Mouse (Mus musculus): ENCODE measurements around the gene Cgn. TPM values are rescaled to one million over a fixed set of nuclear protein-coding genes. Genes with fewer than 3 reads are reported as not detected.
"Not testable (repeated sequence)": the region's sequence is repeated elsewhere in the genome, so short reads cannot be mapped to it uniquely, and the experiment has no call there.

Cgn gene
- polyA plus RNA-seq, 1 experiment, result 6.8 TPM

GRCm38 (mm10) chr3:94783462-94783931 is 2.8 kb downstream of the Cgn start:
- H3K36me3 ChIP-seq (ENCODE audit: control insufficient read depth, insufficient read depth, low read length), result no peaks in the 10 kb centered on the region

GRCm38 (mm10) chr3:94782936-94783335 is 3.4 kb downstream of the Cgn start:
- no peak overlapping the region for H3K4me3 ChIP-seq (ENCODE audit: insufficient read depth, low read depth, low read length)
- H3K36me3 ChIP-seq (ENCODE audit: control insufficient read depth, insufficient read depth, low read length), result no peaks in the 10 kb centered on the region
- H3K27ac ChIP-seq (ENCODE audit: insufficient read depth, low read depth, low read length), result peak overlapping the region; percentile 48
- TF ChIP-seq POLR2A (IDR thresholded peaks at IDR 0.05; ENCODE audit: low read depth, low read length), result no peak
- TF ChIP-seq CTCF (conservative IDR thresholded peaks at IDR 0.05; ENCODE audit: insufficient read depth, insufficient read length, low read depth, low read length), result no peak
- peaks cover 13% of the 10 kb centered on the region; the same call in 1 of the 2 replicates for H3K4me1 ChIP-seq (ENCODE audit: control insufficient read depth, insufficient read depth, low read length)
- H3K27me3 ChIP-seq (replicated peaks; ENCODE audit: control insufficient read depth, insufficient read depth, low read length), result no peaks in the 10 kb centered on the region
- 29% methylated on average over 4 of the region's 4 CpGs for WGBS
- DNase-seq, result peak; percentile 32

More at GRCm38 (mm10) chr3:94783462-94783931, 2.8 kb downstream of the Cgn start:
- H3K27me3 ChIP-seq (replicated peaks; ENCODE audit: control insufficient read depth, insufficient read depth, low read length), result no peaks in the 10 kb centered on the region
- H3K27ac ChIP-seq (ENCODE audit: insufficient read depth, low read depth, low read length), result peak overlapping the region; percentile 48
- TF ChIP-seq POLR2A (IDR thresholded peaks at IDR 0.05; ENCODE audit: low read depth, low read length) (no peak), CTCF (conservative IDR thresholded peaks at IDR 0.05; ENCODE audit: insufficient read depth, insufficient read length, low read depth, low read length) (peak; percentile 50)
- H3K4me3 ChIP-seq (ENCODE audit: insufficient read depth, low read depth, low read length), result no peak overlapping the region
- peaks cover 13% of the 10 kb centered on the region; the same call in 1 of the 2 replicates for H3K4me1 ChIP-seq (ENCODE audit: control insufficient read depth, insufficient read depth, low read length)
- WGBS, result 26% methylated on average over 5 of the region's 5 CpGs
- peak; percentile 91 for DNase-seq

DNA sequence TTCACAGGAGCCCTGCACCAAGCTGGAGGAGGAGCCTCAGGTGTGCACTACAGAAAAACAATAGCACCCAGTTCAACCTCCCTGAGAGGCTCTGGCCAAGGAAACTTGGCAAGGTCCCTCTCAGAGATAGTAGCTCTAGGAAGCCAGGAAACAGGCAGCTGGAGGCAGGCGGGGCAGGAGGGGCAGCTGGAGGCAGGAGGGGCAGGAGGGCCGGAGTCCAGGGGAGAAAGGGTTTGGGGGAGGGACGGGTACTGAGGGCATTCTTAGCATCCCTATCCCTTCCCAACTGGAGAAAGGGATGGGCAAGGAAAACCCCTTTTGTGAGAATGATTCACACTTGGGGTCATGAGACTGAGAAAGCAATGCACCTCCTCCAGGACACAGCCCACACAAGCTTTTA is 4.9 kb downstream of the Cgn start:
- peaks cover 13% of the 10 kb centered on the region; the same call in 1 of the 2 replicates for H3K4me1 ChIP-seq (ENCODE audit: control insufficient read depth, insufficient read depth, low read length)
- TF ChIP-seq CTCF (conservative IDR thresholded peaks at IDR 0.05; ENCODE audit: insufficient read depth, insufficient read length, low read depth, low read length), result no peak
- no peak for TF ChIP-seq POLR2A (IDR thresholded peaks at IDR 0.05; ENCODE audit: low read depth, low read length)
- peak; percentile 65 for DNase-seq
- H3K36me3 ChIP-seq (ENCODE audit: control insufficient read depth, insufficient read depth, low read length), result no peaks in the 10 kb centered on the region
- WGBS, result 8% methylated on average over 3 of the region's 3 CpGs
- no peak overlapping the region for H3K4me3 ChIP-seq (ENCODE audit: insufficient read depth, low read depth, low read length)
- no peak overlapping the region for H3K27ac ChIP-seq (ENCODE audit: insufficient read depth, low read depth, low read length)
- H3K27me3 ChIP-seq (replicated peaks; ENCODE audit: control insufficient read depth, insufficient read depth, low read length), result no peaks in the 10 kb centered on the region

DNA sequence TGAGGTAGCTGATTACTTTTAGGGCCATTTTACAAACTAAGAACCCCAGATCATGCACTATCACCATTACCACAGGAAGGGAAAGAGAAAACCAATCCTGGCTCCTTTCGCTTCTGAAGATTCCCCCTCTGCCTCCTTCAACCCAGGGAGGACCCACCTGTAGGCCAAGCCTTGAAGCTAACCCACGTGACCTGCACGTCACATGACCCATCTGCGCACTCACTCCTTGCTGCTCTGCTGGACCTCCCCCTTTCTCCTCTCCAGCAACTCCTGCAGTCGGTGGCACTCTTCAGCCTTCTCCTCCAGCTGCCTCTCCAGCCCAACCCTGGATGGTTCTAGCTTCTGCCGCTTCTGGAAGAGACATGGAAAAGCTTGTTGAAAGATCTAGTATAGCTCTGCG is 10.4 kb downstream of the Cgn start:
- Histone ChIP-seq H3K4me1 (ENCODE audit: control insufficient read depth, insufficient read depth, low read length) (no peaks in the 10 kb centered on the region), H3K27ac (ENCODE audit: insufficient read depth, low read depth, low read length) (no peak overlapping the region), H3K4me3 (ENCODE audit: insufficient read depth, low read depth, low read length) (no peak overlapping the region), H3K36me3 (ENCODE audit: control insufficient read depth, insufficient read depth, low read length) (no peaks in the 10 kb centered on the region), H3K27me3 (replicated peaks; ENCODE audit: control insufficient read depth, insufficient read depth, low read length) (no peaks in the 10 kb centered on the region)
- DNase-seq, result no peak
- TF ChIP-seq CTCF (conservative IDR thresholded peaks at IDR 0.05; ENCODE audit: insufficient read depth, insufficient read length, low read depth, low read length) (no peak), POLR2A (IDR thresholded peaks at IDR 0.05; ENCODE audit: low read depth, low read length) (no peak)
- 81% methylated on average over 7 of the region's 7 CpGs for WGBS

- H3K27ac ChIP-seq (ENCODE audit: insufficient read depth, low read depth, low read length), result no peak overlapping the region
- H3K27me3 ChIP-seq (replicated peaks; ENCODE audit: control insufficient read depth, insufficient read depth, low read length), result no peaks in the 10 kb centered on the region
- no peak overlapping the region for H3K4me3 ChIP-seq (ENCODE audit: insufficient read depth, low read depth, low read length)
- WGBS, result 70% methylated on average over 11 of the region's 11 CpGs
- TF ChIP-seq POLR2A (IDR thresholded peaks at IDR 0.05; ENCODE audit: low read depth, low read length) (no peak), CTCF (conservative IDR thresholded peaks at IDR 0.05; ENCODE audit: insufficient read depth, insufficient read length, low read depth, low read length) (no peak)
- no peak for DNase-seq
- H3K4me1 ChIP-seq (ENCODE audit: control insufficient read depth, insufficient read depth, low read length), result no peaks in the 10 kb centered on the region
- H3K36me3 ChIP-seq (ENCODE audit: control insufficient read depth, insufficient read depth, low read length), result no peaks in the 10 kb centered on the region
Observed at GRCm38 (mm10) chr3:94774039-94774438, 12.3 kb downstream of the Cgn start.

- not testable (repeated sequence) for H3K27ac ChIP-seq (ENCODE audit: insufficient read depth, low read depth, low read length); H3K36me3 ChIP-seq (ENCODE audit: control insufficient read depth, insufficient read depth, low read length); H3K4me1 ChIP-seq (ENCODE audit: control insufficient read depth, insufficient read depth, low read length); DNase-seq; H3K27me3 ChIP-seq (replicated peaks; ENCODE audit: control insufficient read depth, insufficient read depth, low read length); H3K4me3 ChIP-seq (ENCODE audit: insufficient read depth, low read depth, low read length)
- WGBS, result 71% methylated on average over 8 of the region's 8 CpGs
Observed at GRCm38 (mm10) chr3:94765456-94765855, 20.8 kb downstream of the Cgn start.

DNA sequence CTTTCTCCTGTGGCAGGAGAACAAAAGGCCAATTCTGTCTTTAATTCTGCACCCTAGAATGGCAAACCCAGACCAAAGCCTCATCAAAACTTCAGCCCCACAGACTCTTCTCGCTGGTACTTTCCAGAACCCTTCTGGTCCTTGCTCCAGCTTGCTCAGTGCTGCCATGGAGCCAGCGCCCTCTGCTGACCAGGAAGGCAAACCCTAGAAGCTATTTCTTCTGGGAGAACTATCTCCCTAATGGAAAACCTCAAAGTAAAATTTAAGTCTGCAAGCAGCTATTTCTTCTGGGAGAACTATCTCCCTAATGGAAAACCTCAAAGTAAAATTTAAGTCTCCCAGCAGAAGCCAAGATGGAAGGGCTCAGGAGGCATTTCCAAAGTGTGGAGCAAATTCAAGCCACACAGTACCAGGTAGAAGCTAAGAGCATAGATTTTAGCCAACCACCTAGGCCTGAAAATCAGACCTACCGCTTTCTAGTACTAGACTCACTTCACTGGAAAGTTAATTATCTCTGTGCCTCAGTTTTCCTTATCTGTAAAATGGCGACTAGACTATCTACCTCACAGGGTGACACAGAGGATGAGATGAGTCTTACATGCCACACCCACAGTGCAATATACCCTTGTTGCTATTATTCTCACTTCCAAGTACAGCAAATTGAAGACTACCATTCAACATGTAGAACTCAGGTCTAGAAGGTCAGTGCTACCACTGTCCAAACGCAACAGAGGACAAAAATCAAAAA is 21.6 kb downstream of the Cgn start:
- not testable (repeated sequence) for DNase-seq; H3K36me3 ChIP-seq (ENCODE audit: control insufficient read depth, insufficient read depth, low read length); H3K27me3 ChIP-seq (replicated peaks; ENCODE audit: control insufficient read depth, insufficient read depth, low read length); H3K4me3 ChIP-seq (ENCODE audit: insufficient read depth, low read depth, low read length); H3K4me1 ChIP-seq (ENCODE audit: control insufficient read depth, insufficient read depth, low read length); H3K27ac ChIP-seq (ENCODE audit: insufficient read depth, low read depth, low read length)
- WGBS, result 58% methylated on average over 5 of the region's 5 CpGs

- not testable (repeated sequence) for H3K4me3 ChIP-seq (ENCODE audit: insufficient read depth, low read depth, low read length); H3K27ac ChIP-seq (ENCODE audit: insufficient read depth, low read depth, low read length); H3K27me3 ChIP-seq (replicated peaks; ENCODE audit: control insufficient read depth, insufficient read depth, low read length); H3K4me1 ChIP-seq (ENCODE audit: control insufficient read depth, insufficient read depth, low read length); H3K36me3 ChIP-seq (ENCODE audit: control insufficient read depth, insufficient read depth, low read length)
- WGBS, result 17% methylated on average over 4 of the region's 9 CpGs
- DNase-seq, result peak; percentile 71
Observed at GRCm38 (mm10) chr3:94758427-94758826, 27.9 kb downstream of the Cgn start.

- DNase-seq, result peak; percentile 64
- not testable (repeated sequence) for H3K4me1 ChIP-seq (ENCODE audit: control insufficient read depth, insufficient read depth, low read length); H3K36me3 ChIP-seq (ENCODE audit: control insufficient read depth, insufficient read depth, low read length); H3K27me3 ChIP-seq (replicated peaks; ENCODE audit: control insufficient read depth, insufficient read depth, low read length)
- Histone ChIP-seq H3K27ac (ENCODE audit: insufficient read depth, low read depth, low read length) (0 out of 2 replicates have a peak overlapping the region, but pooled peaks have one; percentile 45), H3K4me3 (ENCODE audit: insufficient read depth, low read depth, low read length) (peak overlapping the region; percentile 52)
- WGBS, result 0% methylated on average over 23 of the region's 31 CpGs
Observed at GRCm38 (mm10) chr3:94758056-94758409, 28.3 kb downstream of the Cgn start.

DNA sequence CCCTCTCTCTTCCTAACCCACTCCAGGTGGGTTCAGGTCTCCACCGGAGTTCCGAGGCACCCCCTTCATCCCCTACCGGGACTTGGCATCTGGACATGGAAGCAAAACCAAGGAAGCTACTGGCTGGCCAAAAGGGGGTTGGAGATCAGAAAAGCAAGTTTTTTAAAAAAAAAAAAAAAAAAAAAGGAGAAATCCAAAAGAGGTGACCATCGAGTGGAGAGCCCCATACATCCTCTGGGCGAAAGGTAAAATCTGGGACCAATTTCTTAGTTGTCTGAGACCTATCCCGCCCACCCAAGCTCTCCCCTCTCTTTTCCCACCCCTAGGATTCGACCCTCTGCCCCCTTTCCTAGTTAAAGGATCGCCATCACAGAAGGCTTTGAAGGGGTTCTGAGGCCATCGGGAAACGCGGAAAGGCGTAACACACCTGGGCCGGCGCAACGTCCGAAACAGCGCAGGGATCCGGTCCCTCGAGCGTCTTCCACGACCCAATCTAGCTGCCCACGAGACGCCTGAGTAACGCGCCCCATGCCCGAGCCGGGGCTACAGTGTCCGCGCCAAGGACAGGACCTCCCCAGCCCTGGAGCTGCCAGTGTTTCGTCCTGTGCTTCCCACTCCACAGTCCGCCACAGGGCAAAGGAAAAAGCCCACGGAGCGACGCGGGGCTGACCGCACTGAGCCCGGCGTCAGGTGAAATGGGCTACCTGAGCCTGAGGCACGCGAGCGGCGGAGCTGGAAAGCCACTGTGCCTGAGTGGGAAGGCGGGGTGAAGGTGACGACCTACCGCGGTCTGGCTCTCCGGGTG is 28.8 kb downstream of the Cgn start:
- Histone ChIP-seq H3K4me3 (ENCODE audit: insufficient read depth, low read depth, low read length) (peak overlapping the region; percentile 62), H3K27ac (ENCODE audit: insufficient read depth, low read depth, low read length) (peak overlapping the region; percentile 45; the same call in 1 of the 2 replicates)
- H3K4me1 ChIP-seq (ENCODE audit: control insufficient read depth, insufficient read depth, low read length); H3K36me3 ChIP-seq (ENCODE audit: control insufficient read depth, insufficient read depth, low read length); H3K27me3 ChIP-seq (replicated peaks; ENCODE audit: control insufficient read depth, insufficient read depth, low read length); DNase-seq: not testable (repeated sequence)
- 2% methylated on average over 26 of the region's 47 CpGs for WGBS

All from kidney, adult 2 months (tissue).